Mouse (Mus musculus) CD4-positive, CD25-positive, alpha-beta regulatory T cell, adult 4 months (primary cell): ENCODE measurements around the gene Rspo3. TPM values are rescaled to one million over a fixed set of nuclear protein-coding genes. Genes with fewer than 3 reads are reported as not detected.

Experiments
- ATAC-seq: one replicate; pipeline ENCODE4 v1.8.0; 2017
- polyA plus RNA-seq, 2 experiments: library from polyadenylated mRNA; unstranded; fragments of 100-300 nt; shearing (Covaris generic); gene quantifications; one replicate each; pipeline ENCODE4 v1.2.1; 2017

The Rspo3 gene
- not detected for polyA plus RNA-seq

DNA sequence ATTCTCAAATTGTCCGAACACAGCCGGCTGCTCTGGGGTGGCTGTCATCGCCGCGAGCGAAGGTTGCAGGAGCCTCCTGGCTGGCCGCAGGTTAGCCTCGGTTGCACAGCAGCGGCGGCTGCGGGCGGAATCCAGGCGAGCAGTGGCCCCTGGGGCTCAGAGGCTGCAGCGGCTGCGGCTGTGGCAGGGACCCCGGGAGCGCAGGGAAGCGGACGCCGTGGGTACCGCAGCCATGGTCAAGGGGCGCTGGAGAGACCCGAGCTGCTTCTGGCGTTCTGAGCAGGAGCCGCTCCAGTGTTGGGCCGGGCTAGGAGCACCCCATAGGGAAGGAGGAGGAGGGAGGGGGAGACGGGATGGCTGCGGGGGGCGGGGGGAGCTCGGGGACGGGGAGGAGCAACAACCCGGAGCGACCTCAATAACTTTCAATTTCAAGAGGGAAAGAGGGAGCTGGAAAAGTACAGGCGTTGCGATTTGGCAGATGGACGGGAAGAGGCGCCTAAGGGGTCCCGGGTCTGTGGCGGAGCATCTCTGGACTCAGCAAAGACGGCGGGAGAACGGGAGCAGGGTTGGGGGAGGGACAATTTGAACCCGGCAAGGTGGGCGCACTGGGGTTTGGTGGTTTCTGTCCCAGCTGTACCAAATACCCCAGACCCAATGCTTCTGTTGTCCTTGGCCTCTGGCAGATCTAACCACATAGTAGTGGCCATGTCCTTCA, at the start of gene Rspo3:
Rspo3 (minus strand) TSS at position 322 of the 715 bp plus-strand sequence.
- no peak for ATAC-seq

DNA sequence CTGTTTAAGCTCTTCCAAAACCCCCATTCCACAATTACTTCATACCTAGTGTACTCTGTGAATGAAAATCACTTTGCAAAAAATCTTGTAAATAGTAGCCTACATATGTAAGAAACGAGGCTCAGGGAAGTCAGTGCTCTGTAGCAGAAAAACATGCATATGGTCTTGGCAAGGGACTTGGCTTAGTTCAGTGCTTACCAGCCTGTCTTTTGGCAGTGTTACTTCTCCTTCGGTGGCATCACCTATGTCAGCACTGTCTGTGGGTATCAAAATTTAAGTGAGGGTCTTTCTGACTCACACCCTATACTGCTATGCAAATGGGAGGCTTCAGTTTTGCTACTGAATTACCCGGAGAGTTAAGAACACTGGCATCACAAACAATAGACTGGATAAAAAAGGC, 46.3 kb upstream of the Rspo3 start:
- ATAC-seq = no peak

DNA sequence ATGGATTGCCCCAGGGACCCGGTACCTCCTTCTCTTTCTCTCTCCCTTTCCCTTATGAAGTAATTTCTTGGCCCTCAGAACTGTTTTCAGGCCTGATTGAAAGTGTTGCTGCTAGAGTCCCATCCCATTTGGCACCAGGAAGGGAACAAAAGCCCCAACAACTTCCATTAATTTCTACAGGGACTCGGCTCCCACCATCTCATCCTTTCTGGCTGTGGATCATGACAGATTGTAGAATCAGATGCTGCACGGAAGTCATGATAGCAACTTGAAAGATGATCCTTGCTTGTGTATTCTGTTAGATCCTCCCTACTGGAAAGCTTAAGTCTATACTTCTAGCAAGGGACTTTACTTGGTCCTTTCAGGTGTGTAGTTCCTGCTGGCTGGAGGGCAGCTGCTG, 45.8 kb upstream of the Rspo3 start:
- ATAC-seq = no peak

DNA sequence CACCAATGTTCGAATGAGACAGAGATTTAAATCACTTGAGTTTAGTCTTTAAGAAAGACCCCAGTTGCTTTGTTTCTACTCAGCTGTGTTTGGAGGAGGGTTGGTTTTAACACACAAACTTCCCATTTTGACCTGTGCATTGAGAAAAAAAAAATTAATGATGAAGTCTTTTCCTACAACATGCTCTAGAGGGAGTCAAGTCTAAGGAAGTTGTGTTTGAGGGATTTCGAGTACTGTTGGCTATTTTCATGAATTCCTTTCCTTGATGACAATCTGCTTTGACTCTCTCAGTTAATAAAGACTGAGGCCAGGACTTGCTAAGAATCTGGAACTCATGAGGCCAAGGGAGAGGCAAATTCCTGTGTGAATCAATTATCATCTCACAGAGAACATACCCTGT, 20.3 kb upstream of the Rspo3 start:
- no peak for ATAC-seq

DNA sequence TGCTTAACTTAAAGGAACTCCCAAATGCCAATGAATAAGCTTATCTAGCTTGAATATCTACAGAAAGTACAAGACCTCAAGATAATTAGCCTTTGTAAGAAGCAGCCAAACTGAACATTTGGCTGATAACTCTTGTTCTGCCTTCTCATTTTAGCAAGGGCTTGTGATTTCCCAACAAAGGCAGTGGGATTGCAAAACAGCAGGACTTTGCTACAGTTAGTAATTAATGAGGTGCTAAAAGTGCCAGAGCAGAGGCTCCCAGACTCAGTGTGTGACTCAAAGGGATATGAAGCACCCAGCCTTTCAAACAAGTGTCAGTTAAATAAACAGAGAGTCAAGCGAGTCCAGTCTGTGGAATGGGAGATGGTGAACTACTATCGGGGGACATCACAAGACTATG, 18.7 kb upstream of the Rspo3 start:
- ATAC-seq = no peak

DNA sequence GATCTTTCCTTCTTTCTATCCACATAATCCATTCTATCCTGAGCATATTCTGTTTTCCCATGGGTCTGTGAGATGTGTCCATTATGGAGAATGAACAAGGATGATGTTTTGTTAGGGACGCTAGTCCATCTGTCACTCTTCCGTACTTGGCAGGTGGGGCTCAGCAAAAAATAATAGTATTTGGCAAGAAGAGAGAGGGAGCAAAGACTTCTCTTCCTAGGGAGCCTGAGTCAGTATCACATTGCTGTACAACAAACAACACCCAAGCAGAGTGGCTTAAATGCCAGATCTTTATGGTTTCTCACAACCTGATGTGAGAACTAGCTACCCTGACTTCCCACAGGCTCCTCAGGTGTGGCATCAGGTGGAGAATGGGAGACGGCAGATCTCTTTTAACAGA, 7.3 kb upstream of the Rspo3 start:
- no peak for ATAC-seq

DNA sequence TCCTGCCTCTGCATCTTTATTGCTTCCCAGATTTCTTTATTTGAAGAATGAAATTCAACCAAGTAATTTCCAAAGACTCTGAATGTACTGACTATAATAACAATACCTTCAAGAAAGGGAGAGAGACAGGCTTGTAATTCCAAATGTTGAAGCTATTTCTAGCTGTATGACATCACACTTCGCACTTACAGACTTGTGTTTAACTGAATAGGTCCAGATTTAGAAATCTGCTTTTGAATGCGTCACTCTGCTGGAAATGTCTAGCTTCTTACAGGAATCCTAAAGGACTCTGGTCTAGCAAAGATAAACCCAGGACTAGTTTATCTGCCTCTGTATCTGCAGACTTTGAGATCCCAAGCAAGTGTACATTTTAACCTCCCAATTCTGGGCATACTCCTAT, 3.8 kb upstream of the Rspo3 start:
- no peak for ATAC-seq

DNA sequence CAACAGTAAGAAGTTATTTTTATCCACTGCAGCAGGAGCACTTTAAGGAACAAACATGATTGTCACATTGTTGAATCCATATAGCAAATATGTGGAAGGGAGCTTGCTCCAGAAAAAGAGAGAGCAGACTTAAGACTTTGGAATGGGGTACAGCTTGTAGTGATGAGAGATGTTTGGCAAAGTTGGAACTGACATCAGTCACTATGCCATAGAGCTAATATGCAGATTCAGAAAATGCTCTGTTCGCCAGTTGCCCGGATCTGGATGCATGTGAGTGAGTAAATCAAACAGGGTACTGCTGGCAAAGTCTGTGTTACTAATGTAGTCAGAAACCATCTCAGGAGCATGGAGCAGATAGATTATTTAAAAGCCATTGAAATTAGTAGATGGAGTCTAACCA, 3.1 kb upstream of the Rspo3 start:
- no peak for ATAC-seq

DNA sequence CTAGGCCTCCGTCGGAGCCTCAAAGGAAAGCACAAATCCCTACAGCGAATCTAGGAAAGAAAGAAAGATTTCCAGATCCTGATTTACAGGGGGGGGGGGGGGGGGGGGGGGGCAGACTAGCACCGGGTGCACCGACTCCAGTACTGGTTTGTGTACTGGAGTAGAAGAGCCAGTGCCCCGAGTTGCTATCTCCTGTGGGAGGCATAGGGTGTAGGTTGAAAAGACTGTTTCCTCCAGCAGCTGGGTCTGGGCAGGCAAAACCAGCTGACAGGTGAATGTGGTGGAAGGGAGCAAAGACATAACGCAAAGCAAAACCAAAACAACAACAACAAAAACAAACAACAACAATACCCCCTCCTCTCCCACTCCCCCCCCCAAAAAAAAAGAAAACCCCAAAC, 838 bp downstream of the Rspo3 start:
- no peak for ATAC-seq

DNA sequence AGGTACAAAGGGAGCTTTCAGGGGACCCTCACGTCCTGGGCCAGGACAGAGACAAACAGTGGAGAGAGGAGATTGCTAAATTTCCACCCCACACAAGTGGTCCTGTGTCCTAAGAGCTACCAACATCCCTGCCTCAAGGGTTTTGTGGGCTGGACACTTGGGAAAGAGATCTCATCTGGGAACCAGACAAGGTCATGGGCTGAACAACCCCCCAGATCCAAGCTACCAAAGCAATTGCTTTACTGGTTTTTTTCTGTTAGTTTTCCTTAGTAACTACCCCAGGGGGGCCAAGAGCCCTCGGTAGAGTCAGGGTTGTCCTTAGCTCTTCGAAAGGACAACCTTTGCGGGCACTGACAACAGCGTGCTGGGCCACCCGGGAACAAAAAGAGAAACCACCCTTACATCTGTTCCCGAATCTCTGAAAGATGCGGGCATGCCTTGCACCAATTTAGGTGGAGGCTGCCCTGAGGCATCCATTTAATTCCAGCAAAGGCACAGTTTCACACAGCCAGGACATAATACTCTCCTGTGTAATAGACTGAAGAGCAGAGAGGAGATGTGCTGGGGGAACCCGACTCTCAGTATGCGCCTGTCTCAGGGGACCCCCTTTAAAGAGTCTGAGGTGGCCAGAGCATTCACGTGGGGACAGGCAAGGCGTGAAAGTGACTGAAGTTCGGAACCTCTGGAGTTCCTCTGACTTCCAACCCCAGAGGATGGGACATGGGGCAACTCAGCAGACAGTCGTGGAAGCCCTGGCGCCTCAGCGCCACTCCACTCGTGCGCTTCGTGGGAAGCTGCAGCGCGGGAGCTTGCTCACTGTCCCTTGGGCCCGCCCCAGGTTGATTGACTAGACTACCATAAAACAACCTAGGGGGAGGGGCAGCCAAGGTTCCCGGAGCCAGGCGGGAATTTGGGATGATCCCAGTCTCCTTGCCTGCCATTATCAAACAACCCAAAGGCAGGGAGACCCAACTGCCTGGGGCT, 1.5 kb downstream of the Rspo3 start:
- ATAC-seq = no peak

DNA sequence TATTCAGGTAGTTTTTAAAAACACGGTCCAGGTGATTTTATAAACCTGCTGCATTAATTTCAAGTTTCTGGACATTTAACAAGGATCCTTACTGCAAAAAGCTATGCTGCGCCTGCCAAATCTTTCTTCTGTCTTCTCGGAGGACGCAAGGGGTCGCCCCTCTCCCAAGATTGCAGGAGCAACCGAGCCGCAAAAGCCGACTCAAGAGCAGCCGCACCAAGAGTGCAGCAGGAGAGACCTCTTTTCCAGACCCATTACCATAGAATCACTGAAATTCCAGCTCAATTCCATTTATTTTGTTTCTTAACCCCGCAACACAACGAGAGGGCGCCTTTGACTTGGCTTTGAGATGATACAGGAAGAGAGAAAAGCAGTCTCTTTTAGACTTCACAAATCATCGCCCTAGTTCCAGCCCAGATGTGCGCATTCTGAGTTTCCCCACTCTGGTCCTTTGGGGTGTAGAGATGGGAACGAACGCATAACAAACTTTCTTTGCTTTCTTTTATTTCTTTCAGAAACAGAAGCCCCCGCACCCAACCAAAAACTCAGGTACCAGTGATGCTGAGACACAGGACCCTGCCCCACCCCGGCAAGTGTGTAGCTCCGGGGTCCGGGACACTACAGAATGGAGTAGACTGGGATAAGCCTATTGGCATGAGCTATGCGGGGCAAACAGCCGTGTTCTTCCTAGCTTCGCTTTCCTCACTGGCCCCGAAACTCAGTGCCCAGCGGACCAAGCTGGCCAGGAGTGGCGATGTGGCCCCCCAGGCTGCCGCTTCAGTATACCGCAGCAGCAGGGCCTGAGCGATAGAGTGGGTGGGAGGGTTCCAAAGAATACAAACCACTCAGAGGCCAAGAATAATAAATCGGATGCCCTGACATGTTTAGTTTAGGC, 2.6 kb downstream of the Rspo3 start:
- no peak for ATAC-seq

DNA sequence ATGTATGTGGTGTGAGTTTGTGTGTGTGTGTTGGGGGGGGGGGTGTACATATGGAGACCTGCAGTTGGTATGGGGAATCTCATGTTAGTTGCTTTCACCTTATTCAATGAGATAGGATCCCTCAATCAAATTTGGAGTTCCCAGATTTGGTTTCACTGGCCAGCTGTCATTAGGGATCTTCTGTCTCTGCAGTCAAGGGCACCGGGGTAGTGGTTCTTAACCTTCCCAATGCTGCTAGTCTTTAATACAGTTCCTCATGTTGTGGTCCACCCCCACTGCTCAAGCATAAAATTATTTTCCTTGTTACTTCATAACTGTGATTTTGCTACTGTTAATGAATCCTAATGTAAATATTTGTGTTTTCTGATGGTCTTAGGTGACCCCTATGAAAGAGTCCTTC, 22.1 kb downstream of the Rspo3 start:
- ATAC-seq = no peak

DNA sequence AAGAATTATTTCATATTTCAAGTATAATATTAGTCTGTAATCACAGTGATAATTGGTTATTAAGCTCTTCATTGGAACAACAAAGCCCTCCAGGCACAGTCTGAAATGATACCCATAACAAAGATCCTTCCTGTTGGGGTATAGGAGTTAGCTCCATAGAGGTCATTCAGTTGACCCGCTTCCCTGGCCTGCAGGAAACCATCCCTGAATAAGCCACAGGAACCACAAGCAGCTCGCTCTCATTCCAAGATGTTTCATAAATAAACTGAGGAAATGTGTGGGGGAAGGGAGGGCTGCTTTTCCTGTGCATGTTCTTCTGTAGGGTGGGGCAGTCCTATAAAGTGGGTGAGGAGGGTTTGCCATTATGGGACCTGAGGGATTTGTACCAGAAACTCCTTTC, 27.5 kb downstream of the Rspo3 start:
- no peak for ATAC-seq

DNA sequence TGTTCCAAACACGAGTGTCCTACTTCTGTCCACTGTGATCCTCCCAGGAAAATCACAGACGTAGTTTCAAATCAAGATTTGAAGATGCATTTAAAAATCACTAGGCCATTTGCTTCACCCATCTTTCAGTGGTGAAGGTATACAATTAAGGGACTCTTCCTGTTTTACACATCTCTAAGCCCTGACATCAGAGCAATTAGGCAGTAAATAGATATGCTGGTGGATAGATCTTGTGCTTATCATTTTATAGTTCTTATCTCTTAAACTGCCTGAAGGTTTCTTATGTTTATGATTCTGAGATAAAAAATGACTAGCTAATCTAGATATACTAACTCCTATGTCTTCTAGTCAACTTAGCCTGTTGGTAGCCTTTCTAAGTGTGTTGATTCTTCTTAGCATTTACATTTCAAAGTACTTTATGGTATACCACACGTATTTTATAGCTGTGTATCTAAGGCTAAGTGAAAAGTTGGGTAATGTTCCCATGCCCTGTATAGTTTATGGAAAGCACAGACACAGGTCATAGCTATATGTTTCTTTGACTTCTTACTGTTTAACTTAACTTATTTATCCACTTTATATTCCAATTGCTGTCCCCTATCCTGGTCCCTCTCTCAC, 38.4 kb downstream of the Rspo3 start:
- ATAC-seq = no peak

DNA sequence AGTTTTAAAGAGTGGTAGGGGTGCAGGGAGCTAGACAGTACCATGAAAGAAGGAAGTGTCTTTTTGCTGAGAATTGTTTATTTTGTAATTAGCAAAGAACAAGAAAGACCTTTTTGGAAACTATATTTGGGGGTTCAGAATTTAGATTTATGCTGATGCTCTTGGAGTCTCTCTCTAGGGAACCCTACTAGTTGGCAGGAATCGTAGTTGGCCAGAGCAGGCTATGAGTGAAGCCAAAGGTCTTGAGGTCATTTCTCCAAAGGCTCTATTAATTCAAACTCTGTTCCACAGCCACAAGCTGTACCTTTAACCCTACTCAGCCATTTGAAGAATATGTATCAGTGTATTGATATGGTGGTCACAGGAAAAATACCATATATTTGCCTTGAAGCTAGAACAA, 41.7 kb downstream of the Rspo3 start:
- ATAC-seq = no peak

DNA sequence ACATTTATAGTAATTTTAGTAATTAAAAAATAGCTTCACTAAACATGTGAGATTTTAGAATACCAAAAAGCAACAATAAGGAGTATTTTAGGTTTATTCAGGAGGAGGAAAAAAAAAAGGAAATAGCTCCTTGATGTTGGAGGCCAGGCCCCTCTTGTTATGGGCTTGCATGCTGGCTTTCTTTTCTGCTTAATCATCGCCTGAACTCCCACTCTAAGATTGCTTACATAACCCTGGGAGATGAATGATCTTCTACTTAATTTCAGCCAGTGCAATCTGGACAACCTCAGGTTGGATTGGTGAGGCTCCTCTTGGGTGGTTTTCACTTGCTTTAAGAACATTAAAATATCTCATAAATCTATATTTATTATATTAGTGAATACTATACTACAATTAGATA, 54.7 kb downstream of the Rspo3 start:
- no peak for ATAC-seq

DNA sequence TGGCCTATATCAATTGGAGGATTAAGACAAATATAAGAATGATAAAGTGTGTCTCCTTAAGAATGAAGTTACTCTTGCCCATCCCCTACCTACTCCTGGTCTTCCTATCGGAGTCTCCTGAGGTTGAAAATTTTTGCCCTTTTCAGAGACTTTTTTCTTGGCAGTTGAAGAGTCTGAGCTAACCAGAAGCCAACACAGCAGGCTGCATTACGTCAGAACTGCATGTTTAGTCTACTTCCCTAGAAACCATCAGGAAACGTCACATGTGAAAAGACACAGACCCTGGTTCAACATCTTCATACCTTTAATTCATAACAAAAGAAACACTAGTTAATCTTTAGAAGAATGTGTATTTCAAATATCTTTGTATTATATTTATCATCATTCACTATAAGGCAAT, 56.3 kb downstream of the Rspo3 start:
- ATAC-seq = no peak

DNA sequence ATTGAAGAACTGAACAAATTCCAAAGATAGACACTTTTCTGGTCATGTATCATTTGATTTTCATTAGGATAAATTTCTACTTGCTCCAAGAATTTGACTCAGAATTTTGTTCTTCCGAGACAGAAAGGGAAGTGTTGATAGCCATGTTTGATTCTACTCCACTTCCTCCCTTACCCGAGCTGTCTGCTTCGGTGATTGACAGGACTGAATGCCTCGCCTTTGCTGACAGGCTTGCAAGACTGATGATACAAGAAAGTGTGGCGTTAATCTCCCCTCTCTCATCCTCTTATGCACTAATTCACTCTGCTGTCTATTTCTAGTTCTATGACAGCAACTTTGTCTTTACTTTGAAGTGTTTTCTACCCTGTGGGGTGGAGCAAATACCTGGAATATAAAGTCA, 65.2 kb downstream of the Rspo3 start:
- ATAC-seq = no peak

DNA sequence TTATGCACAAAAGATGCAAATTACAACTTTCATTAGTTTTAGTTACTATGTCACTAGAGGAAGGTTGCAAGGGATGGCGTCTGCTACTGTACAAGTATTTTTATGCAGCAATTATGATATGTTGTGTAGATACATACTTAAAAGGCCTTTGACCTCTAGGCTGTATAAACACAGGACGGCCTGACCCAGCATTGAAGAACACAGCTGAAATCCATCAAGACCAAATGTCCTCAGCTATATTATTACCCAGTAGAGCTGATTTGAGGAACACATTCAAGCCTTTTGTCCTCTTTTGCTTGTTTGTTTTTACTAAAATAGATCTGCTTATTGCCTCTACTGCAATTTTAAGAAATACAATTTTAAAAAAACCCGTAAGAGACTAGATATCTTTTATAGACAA, 75.6 kb downstream of the Rspo3 start:
- no peak for ATAC-seq

DNA sequence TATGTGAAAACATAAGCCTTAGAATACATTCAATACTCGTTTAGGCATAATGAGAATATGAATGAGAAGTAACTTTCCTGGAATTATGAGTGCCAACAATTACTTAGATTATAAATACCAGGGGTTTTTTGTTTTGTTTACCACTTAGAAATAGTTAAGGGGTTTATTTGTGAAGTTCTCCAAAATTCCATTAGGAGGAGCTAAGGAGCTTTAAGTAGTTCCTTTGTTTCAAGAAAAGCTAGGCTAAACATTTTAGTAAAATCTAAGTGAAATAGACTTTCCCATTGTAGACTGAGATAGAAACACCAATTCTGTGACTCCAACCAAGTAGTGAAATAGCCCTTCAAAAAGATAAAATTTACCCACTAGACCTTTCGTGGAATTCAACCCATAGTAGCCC, 76.0 kb downstream of the Rspo3 start:
- ATAC-seq = no peak

DNA sequence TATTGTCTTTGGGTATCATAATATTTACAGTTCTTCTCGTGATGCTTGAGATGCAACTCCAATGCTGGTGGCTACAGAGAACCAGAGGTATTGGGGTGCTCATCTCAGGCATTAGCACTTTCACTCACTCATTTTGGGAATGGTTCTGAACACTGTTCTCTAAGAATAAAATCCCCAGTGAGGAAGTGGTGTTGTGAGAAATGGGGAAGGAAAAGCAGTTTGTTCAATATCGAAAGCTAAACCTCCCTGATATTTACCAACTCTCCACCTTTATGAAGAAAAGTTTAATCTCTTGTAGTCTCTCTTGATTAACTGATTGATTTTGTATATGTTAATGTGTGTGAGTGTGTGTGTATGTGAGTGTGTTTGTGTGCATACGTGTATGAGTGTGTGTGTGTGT, 90.6 kb downstream of the Rspo3 start:
- ATAC-seq = no peak

DNA sequence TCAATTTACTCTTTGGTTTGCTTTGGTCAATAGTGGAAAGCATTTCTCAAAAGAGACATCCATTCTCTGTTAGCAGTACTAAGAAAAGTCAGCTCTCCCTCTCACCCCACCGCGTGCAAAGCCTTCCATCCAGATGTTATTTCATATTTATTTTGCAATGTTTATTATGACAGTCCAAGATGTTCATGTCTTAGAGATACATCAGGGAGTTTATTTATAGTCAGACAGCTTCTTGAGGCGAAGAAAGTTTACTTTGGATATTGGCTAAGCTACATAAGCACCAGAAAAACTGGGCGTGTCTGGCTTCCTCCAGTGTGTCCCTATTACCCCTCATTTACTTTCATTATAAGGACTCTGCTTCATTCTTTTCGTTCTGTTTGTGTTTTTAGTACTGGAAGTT, 94.4 kb downstream of the Rspo3 start:
- ATAC-seq = no peak
